Mouse (Mus musculus): ENCODE data around the gene 1810055G02Rik.

Gene 1810055G02Rik

GRCm38 (mm10) chr19:3708078-3709012 is at the start of gene 1810055G02Rik:
TSS of gene 1810055G02Rik (plus strand) at chr19:3708293.
- DNase-seq (ENCODE audit: low read depth, low spot score), result peak; percentile 98

DNA sequence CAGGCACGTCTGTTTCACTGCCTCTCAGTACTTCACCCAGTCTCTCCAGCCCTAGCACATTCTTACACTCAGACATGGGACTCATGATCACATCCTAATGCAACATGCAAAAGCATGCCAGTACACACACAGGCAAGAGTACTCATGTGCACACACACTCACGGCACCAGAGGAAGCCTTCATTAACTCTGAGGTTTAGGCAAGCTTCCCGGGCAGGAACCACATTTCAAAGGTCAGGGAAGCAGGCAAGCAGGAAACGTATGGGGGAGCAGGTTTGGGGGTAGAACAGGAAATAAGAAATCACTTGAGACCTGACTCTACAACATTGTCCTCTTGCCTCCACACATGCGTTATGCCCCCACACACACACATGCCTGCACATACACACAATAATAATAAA is 42.6 kb upstream of the 1810055G02Rik start:
- no peak for DNase-seq (ENCODE audit: low read depth, low spot score)

- no peak for DNase-seq (ENCODE audit: low read depth, low spot score)
Observed at GRCm38 (mm10) chr19:3666632-3667031, 41.5 kb upstream of the 1810055G02Rik start.

DNA sequence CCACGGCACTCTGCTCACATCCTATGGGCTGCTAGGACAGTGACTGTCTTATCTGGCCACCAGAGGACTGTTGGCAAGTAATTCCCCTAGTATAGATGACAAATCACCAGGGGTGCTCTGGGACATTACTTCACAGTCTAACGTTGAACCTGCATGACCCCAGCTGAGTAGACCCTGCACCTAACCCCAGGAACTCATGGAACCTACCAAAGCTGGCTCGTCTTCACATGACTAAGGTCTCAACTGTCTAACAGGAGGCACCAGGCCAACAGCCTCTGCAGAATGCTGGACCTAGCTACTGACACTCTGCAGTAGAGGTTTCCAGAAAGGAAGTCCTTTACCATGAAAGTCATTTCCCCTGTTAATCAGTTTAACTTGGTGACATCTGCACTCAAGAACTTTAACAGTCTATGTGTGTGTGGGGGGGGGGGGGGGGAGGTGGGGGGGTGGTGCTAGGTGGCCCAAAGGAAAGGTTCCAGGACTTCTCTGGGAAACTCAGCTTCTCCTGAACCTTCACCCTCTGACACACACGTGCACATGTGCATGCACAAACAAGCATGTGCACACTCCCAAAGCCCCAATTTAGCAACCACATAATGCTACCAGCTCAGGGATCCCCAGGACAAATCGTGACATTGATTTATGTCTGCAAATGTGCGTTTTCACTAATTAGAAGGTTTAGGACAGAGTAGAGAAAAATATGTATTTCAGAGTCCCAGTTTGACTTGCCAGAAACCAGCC is 40.8 kb upstream of the 1810055G02Rik start:
- DNase-seq (ENCODE audit: low read depth, low spot score), result no peak

DNA sequence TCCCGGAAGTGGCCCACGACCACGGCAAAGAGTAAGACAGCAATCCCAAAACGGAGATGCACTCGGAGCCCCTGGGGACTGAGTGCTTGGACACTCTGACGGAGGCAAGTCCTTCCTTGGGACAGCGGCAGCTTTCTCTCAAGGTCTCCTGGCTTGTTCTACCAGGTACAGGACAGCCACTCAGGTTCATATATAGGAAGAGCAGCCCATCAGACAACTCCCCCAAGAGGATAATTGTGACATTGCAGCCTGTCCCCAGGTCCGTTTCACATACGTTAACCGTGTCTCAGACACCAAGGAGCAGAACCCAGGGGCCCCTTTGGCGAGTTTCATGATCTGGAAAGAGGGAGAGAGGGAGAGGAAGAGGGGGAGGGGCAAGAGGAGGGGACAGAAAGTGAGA is 40.1 kb upstream of the 1810055G02Rik start:
- DNase-seq (ENCODE audit: low read depth, low spot score), result peak; percentile 67

- DNase-seq (ENCODE audit: low read depth, low spot score), result no peak
Observed at GRCm38 (mm10) chr19:3668551-3668950, 39.5 kb upstream of the 1810055G02Rik start.

- DNase-seq (ENCODE audit: low read depth, low spot score), result no peak
Observed at GRCm38 (mm10) chr19:3669100-3669499, 39.0 kb upstream of the 1810055G02Rik start.

- peak; percentile 54 for DNase-seq (ENCODE audit: low read depth, low spot score)
Observed at GRCm38 (mm10) chr19:3673149-3673548, 34.9 kb upstream of the 1810055G02Rik start.

DNA sequence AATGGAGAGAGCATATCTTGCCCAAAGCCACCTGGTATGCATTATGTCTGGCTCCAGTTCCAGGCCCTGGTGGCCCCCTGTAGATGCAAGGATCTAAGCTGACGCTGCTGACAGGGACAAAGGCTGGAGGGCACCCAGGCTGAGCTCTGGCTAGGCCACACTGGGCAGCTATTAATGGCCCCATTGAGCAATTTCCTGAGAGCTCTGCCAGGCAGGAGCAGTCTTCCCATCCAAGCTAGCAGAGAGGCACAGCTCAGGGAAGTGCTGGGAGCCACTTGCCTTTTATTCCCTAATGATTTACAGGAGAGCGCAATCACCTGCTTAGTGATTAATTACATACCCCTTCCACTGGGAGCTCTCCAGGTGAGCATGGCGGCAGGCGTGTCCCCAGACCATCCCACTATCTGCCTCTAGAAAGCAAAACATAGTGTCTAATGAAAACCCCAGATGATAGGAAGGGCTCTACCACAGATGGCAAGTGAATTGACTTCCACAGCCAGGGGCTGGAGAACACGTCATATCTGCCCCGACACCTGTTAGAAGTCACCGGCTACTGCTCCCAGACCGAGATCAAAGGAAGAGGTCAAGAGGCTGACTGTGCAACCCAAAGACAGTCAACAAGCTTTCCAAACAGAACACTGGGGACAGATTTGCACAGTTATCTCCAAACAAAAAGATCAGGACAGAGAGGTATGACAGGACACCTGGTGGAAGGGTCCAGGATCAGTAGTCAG is 33.8 kb upstream of the 1810055G02Rik start:
- DNase-seq (ENCODE audit: low read depth, low spot score), result no peak

- no peak for DNase-seq (ENCODE audit: low read depth, low spot score)
Observed at GRCm38 (mm10) chr19:3680732-3681131, 27.4 kb upstream of the 1810055G02Rik start.

DNA sequence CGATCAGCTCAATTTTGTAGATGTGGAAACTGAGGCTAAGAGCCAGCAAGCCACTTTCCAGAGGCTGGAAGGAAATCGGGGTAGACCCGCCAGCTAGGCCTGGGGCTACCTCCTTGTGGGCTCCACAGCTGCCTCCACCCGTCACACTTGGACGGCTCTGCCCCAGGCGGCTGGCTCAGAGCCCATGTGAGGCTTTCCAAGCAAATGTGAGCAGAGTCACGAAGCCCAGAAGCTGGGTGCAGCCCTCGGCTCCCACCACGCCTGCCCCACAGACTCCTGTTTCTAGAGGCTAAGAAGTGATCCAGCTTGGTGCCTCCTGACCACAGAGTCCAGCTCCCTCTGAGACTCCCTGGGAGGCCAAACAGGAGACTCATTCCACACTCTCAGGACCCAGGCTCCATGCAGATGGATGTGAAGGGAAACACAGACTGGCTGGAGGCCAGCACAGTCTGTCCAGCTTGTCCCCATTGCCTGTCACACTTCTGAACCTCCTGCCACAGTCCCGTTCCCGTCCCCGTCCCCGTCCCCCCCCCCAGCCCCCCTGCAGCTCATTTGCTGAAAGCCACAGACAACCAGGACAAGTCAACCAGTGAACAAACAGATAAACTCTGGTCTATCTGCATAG is 26.7 kb upstream of the 1810055G02Rik start:
- DNase-seq (ENCODE audit: low read depth, low spot score), result no peak

DNA sequence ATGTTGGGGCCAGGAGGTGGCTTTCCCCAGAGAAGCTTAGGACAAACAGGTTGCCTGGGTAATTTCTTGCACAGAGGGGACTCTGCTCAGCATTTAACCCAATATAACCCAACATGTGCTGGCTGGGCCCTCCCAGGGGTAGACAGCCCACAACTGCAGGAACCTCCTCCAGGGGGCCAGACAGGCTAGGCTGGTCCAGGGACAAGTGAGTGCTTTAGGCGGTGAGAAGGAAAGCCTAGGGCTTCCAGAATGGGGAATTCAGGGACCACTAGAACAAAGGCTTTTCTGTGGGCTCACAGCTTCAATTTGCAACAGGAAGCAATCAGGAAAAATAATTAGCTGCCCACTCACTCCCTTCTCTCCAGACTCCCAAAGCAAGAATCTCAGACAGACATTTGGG is 23.7 kb upstream of the 1810055G02Rik start:
- DNase-seq (ENCODE audit: low read depth, low spot score), result no peak

GRCm38 (mm10) chr19:3684957-3685580 is 23.0 kb upstream of the 1810055G02Rik start:
- DNase-seq (ENCODE audit: low read depth, low spot score), result no peak

DNA sequence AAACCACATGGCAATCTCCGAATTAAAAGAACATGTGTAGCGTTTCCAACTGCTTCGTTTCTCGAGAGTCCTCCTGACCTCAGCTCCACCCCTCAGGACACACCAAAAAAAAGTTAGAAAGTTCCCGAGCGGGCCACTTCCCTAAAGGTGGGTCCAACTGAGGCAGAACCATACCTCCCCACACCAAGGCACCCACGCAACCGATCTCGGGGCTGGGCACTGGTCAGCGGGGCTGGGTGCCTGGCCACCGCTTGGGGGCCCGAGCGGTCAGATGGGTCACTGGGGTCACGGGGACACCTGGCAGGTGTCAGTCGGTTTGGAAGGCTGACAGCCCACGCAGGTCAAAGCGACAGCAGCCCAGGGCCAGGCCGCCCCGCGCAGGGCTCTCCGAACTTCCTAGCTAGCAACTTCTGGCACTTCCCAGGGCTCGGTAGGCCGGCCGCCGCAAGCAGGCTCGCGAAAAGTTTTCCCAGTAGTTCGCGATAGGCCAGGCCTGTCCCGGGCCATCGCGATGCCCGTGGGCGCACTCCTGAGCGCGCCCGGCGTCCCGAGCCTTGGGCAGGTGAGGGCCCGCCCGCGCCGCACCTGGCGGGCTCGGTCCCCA is 22.4 kb upstream of the 1810055G02Rik start:
- no peak for DNase-seq (ENCODE audit: low read depth, low spot score)

- DNase-seq (ENCODE audit: low read depth, low spot score), result no peak
Observed at GRCm38 (mm10) chr19:3686215-3686894, 21.7 kb upstream of the 1810055G02Rik start, which contains the start of gene Lrp5. TSS of gene Lrp5 (minus strand) at chr19:3686564.

DNA sequence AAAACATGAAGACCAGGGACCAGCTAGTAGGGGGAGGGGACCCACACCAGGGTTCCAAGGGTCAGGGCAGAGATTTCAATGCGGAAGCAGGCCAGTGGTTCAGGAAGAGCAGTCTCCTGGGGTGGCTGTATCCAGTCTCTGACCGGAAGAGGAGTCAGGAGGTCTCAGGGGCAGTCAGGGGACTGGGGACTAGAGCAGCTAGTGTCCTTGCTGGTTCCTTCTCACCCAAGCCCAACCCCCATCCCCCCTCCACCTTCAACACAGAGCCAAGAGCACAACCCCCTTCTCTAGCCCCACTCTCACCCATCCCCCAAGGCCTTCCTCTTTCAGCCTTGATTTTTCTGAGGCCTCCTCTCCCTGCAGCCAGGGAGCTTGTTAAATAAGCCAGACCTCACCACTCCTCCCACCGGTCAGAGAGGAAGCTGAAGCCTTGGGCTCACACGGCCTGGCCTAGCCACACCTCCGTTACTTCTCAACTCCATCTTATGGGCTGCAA is 20.4 kb upstream of the 1810055G02Rik start:
- DNase-seq (ENCODE audit: low read depth, low spot score), result peak; percentile 84

GRCm38 (mm10) chr19:3691337-3691736 is 16.8 kb upstream of the 1810055G02Rik start:
- no peak for DNase-seq (ENCODE audit: low read depth, low spot score)

DNA sequence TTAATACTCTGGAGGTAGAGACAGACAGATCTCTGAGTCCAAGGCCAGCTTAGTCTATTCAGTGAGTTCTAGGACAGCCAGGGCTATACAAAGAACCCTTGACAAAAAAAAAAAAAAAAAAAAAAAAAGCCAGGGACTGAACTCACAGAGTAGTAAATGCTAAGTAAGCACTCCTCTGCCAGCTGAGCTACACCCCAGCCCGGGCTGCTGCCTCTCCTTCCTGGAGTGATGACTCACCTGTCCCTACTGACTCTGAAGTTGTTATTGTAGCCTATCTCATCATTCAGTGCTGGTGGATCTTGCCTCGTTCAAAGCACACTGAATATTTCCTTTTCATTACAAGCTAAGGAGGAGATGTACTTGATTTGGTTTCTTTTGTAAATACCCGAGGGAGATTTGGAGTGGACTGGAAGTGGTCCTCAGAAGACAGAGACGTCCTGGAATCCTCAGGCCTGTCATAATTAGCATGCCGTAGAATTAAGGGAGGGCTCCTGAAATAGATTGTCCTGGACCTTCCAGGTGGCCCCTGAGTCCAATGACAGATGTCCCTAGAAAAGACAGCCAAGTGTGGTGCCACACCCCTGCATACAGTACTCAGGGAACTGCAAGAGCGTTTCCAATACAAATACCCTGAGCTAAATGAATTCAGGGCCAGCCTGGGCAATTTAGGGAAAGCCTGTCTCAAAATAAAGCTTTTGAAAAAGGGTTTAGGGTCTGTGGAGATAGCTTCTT is 15.5 kb upstream of the 1810055G02Rik start:
- no peak for DNase-seq (ENCODE audit: low read depth, low spot score)

DNA sequence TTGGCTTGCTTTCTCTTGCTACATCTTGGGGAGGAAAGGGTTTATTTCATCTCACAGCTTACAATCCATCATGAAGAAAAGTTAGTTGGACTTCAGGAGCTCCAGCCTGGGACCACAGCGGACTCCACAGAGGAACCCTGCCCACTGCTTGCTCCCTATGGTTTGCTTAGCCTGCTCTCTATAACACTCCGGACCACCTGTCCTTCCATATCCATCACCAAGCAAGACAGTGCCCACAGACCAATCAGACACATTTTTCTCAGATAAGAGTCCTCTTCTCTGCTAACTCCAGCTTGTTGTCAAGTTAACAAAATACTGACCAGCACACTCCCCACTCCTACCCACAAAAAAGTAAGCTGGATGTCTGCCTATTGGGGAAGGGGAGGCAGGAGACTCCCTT is 13.6 kb upstream of the 1810055G02Rik start:
- DNase-seq (ENCODE audit: low read depth, low spot score), result no peak

Measured in ES-CJ7 (cell line).